Mouse (Mus musculus) lung, adult 2 months (tissue): ENCODE measurements around the gene Fndc5. TPM values are rescaled to one million over a fixed set of nuclear protein-coding genes. Genes with fewer than 3 reads are reported as not detected.

Experiments
- DNase-seq: peaks from one replicate; pipeline ENCODE4 v3.0.0; 2022
- H3K4me1 ChIP-seq: fragments of 200-500 bp; 2 replicates; pipeline ENCODE4 v1.6.1; 2011; ENCODE audit warnings: low read length; ENCODE audit not compliant: control insufficient read depth, insufficient read depth
- H3K4me3 ChIP-seq: fragments of 200-500 bp; replicated peaks from 2 replicates; pipeline ENCODE3; 2011; ENCODE audit warnings: low read depth, mild to moderate bottlenecking, control low read depth, low read length; ENCODE audit errors: extremely low read depth
- CTCF ChIP-seq: fragments of 200-500 bp; IDR thresholded peaks from 2 replicates; pipeline ENCODE4 v1.5.1; 2011; ENCODE audit warnings: mild to moderate bottlenecking, low read length, control low read depth; ENCODE audit not compliant: insufficient read depth
- POLR2A ChIP-seq: fragments of 200-500 bp; IDR thresholded peaks from 2 replicates; pipeline ENCODE4 v1.6.1; 2011; ENCODE audit warnings: low read depth, mild to moderate bottlenecking, control low read depth, low read length, borderline replicate concordance; ENCODE audit errors: extremely low read depth
- WGBS: fragments of 180-500 bp; shearing (Covaris S2); methylation state at CpG from one replicate; pipeline ENCODE4 v1.1.7; 2018; 5-methylcytosine and 5-hydroxymethylcytosine counted together
- polyA plus RNA-seq: library from polyadenylated mRNA; depleted of rRNA; stranded (reverse); fragments of >200 nt; gene quantifications from 2 replicates; pipeline ENCODE4 v1.2.3, GENCODE M21; 2012; rRNA removed

Gene Fndc5
- 4.5 and 5.5 TPM in 2 replicates for polyA plus RNA-seq

GRCm38 (mm10) chr4:129136579-129137391, at the start of gene Fndc5:
TSS of gene Fndc5 (plus strand) at chr4:129136999.
- TF ChIP-seq CTCF, result no peak
- no peak for TF ChIP-seq POLR2A
- no peaks in the 10 kb centered on the region; the same call in 1 of the 2 replicates for H3K4me1 ChIP-seq
- DNase-seq, result no peak
- WGBS, result 2% methylated on average over 72 of the region's 80 CpGs
- H3K4me3 ChIP-seq, result no peak within 1 kb of the TSS

GRCm38 (mm10) chr4:129087850-129088249, 48.9 kb upstream of the Fndc5 start:
- WGBS, result 55% methylated on average over 5 of the region's 5 CpGs
- H3K4me3 ChIP-seq, result no peak overlapping the region
- H3K4me1 ChIP-seq, result no peaks in the 10 kb centered on the region
- TF ChIP-seq CTCF, result no peak
- TF ChIP-seq POLR2A, result no peak
- DNase-seq, result no peak

DNA sequence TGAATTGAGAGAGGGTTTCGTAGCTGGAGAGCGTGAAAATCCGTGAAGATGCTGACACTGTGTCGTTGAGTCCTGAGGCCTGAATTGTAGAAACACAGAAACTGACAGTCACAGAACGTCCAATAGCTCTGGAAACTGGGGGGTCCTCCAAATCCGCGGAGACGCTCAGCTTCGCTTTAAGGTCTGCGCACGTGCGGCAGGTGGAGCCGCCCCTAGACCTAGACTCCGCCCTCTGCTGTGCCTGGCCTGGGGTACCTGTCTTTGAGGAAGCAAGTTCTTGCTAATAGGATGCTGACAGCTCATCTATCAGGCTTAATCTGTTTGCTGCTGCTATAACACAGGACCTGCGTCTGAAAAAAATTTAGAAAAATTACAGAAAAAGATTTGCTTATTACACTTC, 41.5 kb upstream of the Fndc5 start:
- no peak for DNase-seq
- Histone ChIP-seq H3K4me1 (no peaks in the 10 kb centered on the region), H3K4me3 (no peak overlapping the region)
- TF ChIP-seq CTCF (no peak), POLR2A (no peak)
- 28% methylated on average over 15 of the region's 15 CpGs for WGBS

DNA sequence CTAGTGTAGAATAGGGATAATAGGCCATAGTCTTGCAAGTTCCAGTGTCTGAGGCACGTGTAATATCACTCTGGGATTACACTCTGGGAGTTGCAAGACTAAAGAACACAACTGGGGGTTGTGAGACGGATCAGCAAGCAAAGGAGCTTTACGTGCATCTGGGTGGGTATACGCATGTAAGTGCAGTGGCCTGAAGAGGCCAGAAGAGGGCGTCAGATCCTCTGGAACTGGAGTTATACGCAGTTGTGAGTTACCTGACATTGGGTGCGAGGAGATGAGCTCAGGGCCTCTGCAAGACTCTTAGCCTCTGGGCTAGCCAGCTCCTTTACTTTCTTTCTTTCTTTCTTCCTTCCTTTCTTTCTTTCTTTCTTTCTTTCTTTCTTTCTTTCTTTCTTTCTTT, 39.8 kb upstream of the Fndc5 start:
- WGBS, result 75% methylated on average over 7 of the region's 7 CpGs
- no peak overlapping the region for H3K4me3 ChIP-seq

GRCm38 (mm10) chr4:129102133-129102829, 34.5 kb upstream of the Fndc5 start:
- Histone ChIP-seq H3K4me1 (no peaks in the 10 kb centered on the region), H3K4me3 (no peak overlapping the region)
- no peak for TF ChIP-seq CTCF
- TF ChIP-seq POLR2A, result no peak
- 62% methylated on average over 14 of the region's 14 CpGs for WGBS
- no peak for DNase-seq

More for the DNA sequence above, 39.8 kb upstream of the Fndc5 start:
- TF ChIP-seq POLR2A (no peak), CTCF (no peak)
- H3K4me1 ChIP-seq, result no peaks in the 10 kb centered on the region
- DNase-seq, result no peak

GRCm38 (mm10) chr4:129105356-129105755, 31.4 kb upstream of the Fndc5 start, which contains the start of gene Tmem54:
TSS of gene Tmem54 (plus strand) at chr4:129105548.
- Histone ChIP-seq H3K4me3 (no peak within 1 kb of the TSS), H3K4me1 (no peaks in the 10 kb centered on the region)
- DNase-seq, result peak; percentile 39
- TF ChIP-seq CTCF (no peak), POLR2A (no peak)
- 4% methylated on average over 40 of the region's 40 CpGs for WGBS

- H3K4me3 ChIP-seq, result no peak overlapping the region
- TF ChIP-seq CTCF, result no peak
- no peak for TF ChIP-seq POLR2A
- no peak for DNase-seq
- H3K4me1 ChIP-seq, result no peaks in the 10 kb centered on the region
- WGBS, result 29% methylated on average over 9 of the region's 9 CpGs
Measured at GRCm38 (mm10) chr4:129106073-129106472, 30.7 kb upstream of the Fndc5 start.

GRCm38 (mm10) chr4:129107348-129107899, 29.4 kb upstream of the Fndc5 start:
- H3K4me1 ChIP-seq, result no peaks in the 10 kb centered on the region
- TF ChIP-seq POLR2A (no peak), CTCF (no peak)
- WGBS, result 54% methylated on average over 10 of the region's 10 CpGs

GRCm38 (mm10) chr4:129108624-129109023, 28.2 kb upstream of the Fndc5 start:
- no peak for DNase-seq
- WGBS, result 84% methylated on average over 7 of the region's 7 CpGs
- Histone ChIP-seq H3K4me1 (no peaks in the 10 kb centered on the region), H3K4me3 (no peak overlapping the region)
- TF ChIP-seq POLR2A (no peak), CTCF (no peak)

More at GRCm38 (mm10) chr4:129107348-129107899, 29.4 kb upstream of the Fndc5 start:
- no peak overlapping the region for H3K4me3 ChIP-seq
- no peak for DNase-seq
